Mouse (Mus musculus) CD8-positive naive resting alpha-beta T cell, adult 2 months (primary cell): ENCODE data around the gene Hexdc.

Source experiments
- DNase-seq, 2 experiments: peaks; one replicate each; pipeline ENCODE4 v3.0.0; 2022; ENCODE audit warnings: low read depth in 2 of 2, low spot score in 2 of 2

The Hexdc gene

DNA sequence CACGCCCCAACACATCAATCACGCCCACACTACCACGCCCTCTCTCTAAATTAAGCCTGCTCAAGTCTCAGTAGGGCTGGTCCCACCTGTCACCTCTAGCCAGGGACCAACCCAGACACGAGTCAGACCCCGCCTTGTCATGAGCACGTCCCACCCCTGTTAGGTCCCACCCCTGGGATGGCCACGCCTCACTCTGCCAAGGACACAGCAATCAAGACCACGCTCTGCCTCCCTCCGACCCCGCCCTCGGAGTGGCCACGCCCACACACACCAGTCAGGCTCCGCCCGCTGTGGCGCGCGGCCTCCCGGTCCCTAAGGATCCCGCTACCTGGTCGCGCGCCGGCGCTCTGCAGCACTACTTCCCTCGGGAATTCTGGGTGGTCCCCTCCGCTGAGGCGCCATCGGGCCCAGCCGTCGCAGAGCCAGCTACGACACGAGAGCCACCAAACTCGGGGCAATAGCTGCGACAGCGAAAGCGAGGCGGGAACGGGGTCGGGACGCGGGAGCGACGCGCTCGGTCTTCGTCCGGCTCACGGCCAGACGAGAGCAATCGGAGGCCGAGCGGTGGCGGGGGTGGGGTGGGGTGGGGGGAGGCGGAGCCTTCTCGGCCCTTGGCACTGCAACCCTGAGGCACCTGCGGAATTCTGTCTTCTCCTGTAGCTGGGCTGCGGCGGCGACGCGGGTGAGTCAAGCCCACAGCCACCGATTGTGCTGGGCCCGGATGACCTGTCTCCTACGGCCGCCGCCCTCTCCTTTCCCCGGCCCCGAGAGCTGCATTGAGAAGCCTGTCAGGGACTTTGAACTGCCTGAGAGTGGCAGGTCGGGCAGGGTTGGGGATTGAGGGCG lies at the start of gene Hexdc, which contains the start of gene Ogfod3:
Gene Hexdc (plus strand): TSS at position 273 of the 846 bp plus-strand sequence.
Gene Ogfod3 (minus strand): TSS at position 551 of the 846 bp plus-strand sequence.
- DNase-seq: peak; percentile 86 to 94

GRCm38 (mm10) chr11:121156411-121156891 lies 47.8 kb upstream of the Hexdc start:
- no peak for DNase-seq

DNA sequence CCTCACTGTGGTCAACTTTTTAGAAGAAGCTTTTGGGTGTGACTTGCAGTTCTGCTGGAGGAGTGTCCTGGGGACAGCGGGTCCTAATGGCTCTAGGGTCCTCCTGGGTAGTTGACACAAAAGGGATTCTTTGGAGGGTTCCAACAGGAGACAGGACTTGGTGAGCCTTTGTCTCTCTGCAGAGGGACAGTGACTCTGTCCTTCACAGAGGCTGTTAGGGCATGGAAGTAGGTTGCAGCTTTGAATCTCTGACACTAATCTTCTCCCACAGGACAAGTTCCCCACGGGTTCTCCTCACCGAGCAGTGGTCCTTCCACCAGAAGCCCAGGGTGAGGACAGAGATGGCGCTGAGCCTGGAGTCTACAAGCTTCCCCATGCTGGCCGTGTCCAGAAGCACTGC lies 44.3 kb upstream of the Hexdc start, which contains the start of gene Uts2r:
Gene Uts2r (plus strand): TSS at position 301 of the 400 bp plus-strand sequence.
- DNase-seq: no peak

DNA sequence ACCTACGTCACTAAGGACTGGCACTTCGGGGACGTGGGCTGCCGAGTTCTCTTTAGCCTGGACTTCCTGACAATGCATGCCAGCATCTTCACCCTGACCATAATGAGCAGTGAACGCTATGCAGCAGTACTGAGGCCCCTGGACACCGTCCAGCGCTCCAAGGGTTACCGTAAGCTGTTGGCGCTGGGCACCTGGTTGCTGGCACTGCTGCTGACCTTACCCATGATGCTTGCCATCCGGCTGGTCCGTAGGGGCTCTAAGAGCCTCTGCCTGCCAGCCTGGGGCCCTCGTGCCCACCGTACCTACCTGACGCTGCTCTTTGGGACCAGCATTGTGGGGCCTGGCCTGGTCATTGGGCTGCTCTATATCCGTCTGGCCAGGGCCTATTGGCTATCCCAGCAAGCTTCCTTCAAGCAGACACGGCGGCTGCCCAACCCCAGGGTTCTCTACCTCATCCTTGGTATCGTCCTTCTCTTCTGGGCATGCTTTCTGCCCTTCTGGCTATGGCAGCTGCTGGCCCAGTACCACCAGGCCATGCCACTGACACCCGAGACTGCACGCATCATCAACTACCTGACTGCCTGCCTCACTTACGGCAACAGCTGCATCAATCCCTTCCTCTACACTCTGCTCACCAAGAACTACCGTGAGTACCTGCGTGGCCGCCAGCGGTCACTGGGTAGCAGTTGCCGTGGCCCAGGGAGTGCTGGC lies 43.4 kb upstream of the Hexdc start:
- DNase-seq: no peak

DNA sequence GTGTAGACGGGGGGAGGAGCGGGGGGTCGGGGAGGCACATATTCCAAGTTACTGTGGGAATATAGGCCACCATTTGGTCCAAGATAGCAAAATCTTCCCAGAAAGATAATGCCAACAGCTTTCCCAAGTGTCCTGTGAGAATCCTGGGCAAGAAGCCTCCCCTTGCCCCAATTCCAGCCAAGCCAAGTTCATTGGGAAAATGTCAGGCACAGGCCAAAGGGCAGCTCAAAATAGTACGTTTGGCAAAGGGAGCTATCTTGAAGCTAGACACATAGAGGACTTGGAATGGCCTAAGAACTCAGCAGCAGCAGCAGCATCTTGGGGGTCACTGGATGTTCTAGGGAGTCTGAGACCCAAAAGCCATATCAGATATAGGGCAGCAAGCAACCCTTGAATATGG lies 40.5 kb upstream of the Hexdc start:
- DNase-seq: no peak

DNA sequence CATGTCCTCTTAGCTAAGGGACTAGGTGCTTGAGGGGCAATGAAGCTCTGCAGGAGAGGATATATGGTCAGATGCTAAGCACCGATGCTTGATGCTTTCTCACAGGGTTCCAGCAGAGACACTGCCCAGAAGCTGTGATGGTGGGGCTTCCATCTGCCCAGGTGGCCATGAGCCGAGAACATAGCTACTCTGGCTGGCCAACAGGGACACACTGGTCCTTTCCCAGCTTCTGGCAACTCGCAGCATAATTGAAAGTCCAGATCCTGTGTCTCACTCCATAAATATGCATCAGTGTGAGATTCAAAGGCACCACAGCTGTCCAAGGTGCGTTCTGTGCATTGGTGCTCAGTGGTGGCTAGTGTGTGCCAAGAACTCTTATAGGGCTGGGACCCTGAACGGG lies 31.0 kb upstream of the Hexdc start:
- no peak for DNase-seq

DNA sequence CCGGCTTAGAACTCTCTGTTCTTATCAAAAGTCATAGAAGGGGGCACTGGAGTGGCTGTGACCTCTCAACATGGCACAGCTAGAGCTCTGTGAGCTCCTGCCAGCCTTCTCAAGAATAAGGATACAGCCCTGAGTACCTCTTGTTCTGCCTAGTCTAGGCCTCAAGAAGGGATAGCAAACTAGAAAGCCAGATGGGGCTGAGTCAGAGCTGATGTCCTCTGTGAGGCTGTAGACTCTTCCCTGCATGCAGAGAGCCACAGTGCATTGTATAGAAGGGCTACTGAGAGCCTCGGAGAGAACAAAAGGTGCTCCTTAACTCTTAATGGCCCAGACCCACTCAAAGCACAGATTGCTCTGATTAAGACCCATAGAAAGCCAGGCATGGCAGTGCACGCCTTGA lies 30.0 kb upstream of the Hexdc start:
- DNase-seq: no peak

DNA sequence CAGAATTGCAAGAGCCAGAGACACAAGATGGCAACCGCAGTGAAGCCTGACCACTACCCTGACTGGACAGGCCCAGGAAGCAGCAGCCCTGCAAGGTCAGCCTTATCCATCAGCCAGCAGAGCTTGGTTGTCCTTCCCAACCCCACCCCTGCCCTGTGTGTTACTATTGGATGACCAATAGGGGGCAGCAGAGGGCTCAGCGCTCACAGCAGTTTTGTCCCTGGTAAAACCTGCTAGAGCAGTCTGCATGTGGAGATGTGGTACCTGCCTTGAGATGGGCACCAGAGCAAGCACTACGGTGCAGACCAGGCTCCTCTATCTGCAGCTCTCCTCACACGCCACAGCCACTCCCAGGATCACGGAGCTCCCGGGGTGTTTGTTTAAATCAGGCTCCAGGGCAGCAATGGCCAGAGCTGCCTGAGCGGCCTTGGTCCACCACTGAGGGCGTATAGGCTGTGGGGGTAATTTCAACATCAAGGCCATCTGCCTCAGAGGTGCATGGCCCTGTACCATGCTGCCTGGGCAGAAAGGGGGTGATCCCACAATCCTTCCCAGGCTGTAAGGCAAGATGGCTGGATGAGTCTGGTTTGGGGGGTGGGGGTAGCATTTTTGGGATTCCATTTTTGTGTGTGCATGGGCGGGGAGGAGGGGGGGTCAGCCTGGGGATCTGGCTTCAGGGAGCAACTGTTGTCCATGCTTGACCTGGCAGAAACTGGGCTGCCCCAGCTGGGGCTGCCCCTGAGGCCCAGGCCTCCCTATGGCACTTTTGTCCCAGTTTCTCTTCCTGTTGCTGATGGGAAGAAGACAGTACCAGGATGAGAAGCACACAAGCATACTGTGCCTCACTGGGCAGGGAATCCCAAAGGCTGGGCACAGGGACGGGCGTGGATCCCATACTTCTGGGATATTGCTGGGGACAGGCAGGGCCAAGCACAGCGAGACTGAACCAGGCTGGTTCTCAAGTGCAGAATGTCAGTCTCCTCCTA lies 27.7 kb upstream of the Hexdc start:
- DNase-seq: peak; percentile 24 to 56

GRCm38 (mm10) chr11:121189681-121190080 lies 14.6 kb upstream of the Hexdc start:
- DNase-seq: no peak

DNA sequence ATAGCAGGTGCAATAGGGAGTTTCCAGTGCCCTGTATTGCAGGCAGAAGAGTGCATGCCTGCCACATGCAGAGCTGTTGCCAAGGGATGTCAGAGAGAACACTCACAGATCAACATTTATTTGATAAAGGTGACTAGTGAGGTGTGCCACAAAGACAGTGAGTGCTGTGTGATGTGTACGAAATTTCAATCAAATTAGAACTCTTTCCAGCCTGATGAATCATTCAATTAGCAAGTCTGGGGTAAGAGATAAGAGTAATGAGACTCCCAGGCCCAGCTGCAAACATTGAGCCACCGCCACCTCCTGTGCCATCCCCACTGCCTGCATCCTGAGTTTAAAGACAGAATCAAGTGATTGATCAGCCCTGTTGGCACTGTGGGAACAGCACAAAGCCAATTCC lies 11.5 kb upstream of the Hexdc start:
- no peak for DNase-seq

GRCm38 (mm10) chr11:121193415-121193814 lies 10.8 kb upstream of the Hexdc start:
- no peak for DNase-seq

- DNase-seq: no peak
Measured at GRCm38 (mm10) chr11:121198622-121199021, 5.6 kb upstream of the Hexdc start.

- DNase-seq: no peak
Measured at GRCm38 (mm10) chr11:121199851-121200250, 4.4 kb upstream of the Hexdc start.

- DNase-seq: no peak
Measured at GRCm38 (mm10) chr11:121200781-121201180, 3.5 kb upstream of the Hexdc start.

DNA sequence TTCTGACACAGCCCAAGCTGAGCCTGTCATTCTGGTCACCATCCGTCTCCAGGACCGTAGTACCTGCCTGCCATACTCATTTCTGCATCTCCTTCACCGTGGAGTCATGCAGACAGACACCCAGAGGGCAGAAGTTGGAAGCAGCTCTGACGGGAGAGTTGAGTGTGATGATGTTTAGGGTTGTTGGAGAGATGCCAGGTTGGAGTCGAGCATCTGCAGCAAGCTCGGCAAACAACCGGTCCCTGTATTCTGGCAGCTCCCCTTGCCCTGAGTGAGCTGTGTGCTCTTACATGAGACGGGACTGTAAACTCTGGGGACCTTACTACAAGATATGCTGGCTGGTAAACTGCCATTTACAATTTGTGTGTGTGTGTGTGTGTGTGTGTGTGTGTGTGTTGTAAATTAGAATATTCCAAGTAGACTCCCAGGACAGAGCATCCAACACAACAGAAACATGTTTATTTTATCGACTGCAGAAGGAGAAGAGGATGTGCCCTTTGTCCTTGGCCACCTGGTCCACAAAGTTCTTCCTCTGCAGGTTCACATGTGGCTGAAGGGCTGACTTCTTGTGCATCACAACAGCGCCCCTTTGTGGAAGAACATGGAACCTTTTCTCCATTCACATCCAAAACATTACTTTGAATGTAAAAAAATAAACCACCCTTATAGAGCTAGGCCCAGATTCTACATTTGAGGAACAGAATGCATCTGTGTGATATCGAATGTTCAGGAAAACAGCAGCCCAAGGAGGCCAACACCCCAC lies 2.6 kb upstream of the Hexdc start:
- DNase-seq: peak in 1 of 2 experiments; percentile 28

- no peak for DNase-seq
Measured at GRCm38 (mm10) chr11:121203859-121204160, 423 bp upstream of the Hexdc start.

DNA sequence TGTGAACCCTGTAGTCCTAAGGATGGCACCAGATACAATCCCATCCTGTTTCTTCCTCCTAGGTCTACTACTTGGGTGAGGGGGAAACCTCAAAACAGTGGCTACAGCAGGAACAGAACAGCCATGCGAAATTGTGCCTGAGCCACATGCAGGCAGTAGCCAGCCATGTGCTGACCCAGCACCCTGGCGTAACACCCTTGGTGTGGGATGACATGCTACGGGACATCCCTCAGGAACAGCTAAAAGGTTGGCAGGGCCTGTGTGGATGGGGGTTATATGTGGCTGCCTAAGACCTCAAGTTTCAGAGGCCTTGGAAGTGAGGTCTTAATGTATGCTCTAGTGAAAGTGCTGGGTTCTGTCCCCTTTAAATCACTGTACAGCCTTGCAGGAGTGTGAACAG lies 12.6 kb downstream of the Hexdc start:
- no peak for DNase-seq

GRCm38 (mm10) chr11:121219776-121220175 lies 15.5 kb downstream of the Hexdc start:
- no peak for DNase-seq

- no peak for DNase-seq
Measured at GRCm38 (mm10) chr11:121220771-121221170, 16.5 kb downstream of the Hexdc start.

DNA sequence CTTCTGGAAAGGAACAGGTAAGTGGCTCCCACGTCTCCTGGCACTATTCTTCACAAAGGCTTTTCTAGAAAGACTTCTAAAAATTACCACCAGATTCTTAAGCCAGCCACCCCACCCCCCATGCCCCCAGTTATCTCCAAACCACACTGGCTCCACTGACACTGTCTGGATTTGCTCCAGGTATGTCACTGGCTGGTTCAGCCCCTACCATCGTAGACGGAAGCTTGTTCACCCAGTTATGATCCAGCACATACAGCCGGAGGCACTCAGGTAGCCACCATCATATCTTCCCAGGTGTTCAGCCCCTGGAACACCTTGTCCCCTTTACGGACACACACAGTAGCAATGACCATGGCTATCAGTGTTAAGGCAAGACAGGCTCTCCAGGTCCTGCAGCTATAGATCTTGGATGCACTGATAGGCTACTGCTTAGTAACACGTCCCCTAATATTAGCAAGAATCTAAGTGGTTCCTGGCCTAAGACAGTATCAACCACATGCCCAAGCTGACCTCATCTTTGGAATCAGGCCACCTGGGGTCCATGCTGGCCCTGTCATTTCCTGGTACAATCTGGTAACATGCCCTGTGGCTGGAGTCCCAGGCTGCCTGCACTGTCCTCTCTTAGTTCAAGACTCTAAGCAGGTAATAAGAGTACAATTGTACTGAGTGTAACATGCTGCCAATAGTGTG lies 17.2 kb downstream of the Hexdc start:
- no peak for DNase-seq
